Mouse (Mus musculus): ENCODE data around the gene Dbx2. TPM values are rescaled to one million over a fixed set of nuclear protein-coding genes. Genes with fewer than 3 reads are reported as not detected.

Gene Dbx2
- not detected in 2 replicates for polyA plus RNA-seq (2016; fragmentation: Nextera tagmentation; extraction: Ambion mirVana)

GRCm38 (mm10) chr15:95655860-95656259 is at the start of gene Dbx2:
Gene Dbx2 (minus strand): TSS chr15:95655960.
- H3K27ac ChIP-seq: no peak within 1 kb of the TSS
- H3K9ac ChIP-seq: no peak within 1 kb of the TSS
- H3K27me3 ChIP-seq (replicated peaks): peaks cover 54% of the 10 kb centered on the region
- no peak within 1 kb of the TSS; the same call in 1 of the 2 replicates for H3K4me2 ChIP-seq
- no peaks in the 10 kb centered on the region for H3K36me3 ChIP-seq
- no peak within 1 kb of the TSS for H3K4me3 ChIP-seq
- ATAC-seq: no peak
- peaks cover 5% of the 10 kb centered on the region; the same call in 1 of the 2 replicates for H3K4me1 ChIP-seq
- H3K9me3 ChIP-seq (replicated peaks): no peaks in the 10 kb centered on the region
- 62% methylated on average over 5 of the region's 5 CpGs for WGBS (ENCODE audit: insufficient replicate concordance)

- ATAC-seq: no peak
- Histone ChIP-seq H3K9ac (no peak overlapping the region), H3K4me2 (no peak overlapping the region), H3K4me1 (no peaks in the 10 kb centered on the region), H3K27ac (no peak overlapping the region), H3K36me3 (no peaks in the 10 kb centered on the region), H3K4me3 (no peak overlapping the region), H3K27me3 (replicated peaks) (no peaks in the 10 kb centered on the region), H3K9me3 (replicated peaks) (no peaks in the 10 kb centered on the region)
- WGBS (ENCODE audit: insufficient replicate concordance): 76% methylated on average over 9 of the region's 9 CpGs
Measured at GRCm38 (mm10) chr15:95702206-95702605, 46.4 kb upstream of the Dbx2 start.

GRCm38 (mm10) chr15:95701573-95701972 is 45.8 kb upstream of the Dbx2 start:
- H3K4me1 ChIP-seq: no peaks in the 10 kb centered on the region
- H3K4me3 ChIP-seq: no peak overlapping the region
- H3K9me3 ChIP-seq (replicated peaks): no peaks in the 10 kb centered on the region
- no peaks in the 10 kb centered on the region for H3K27me3 ChIP-seq (replicated peaks)
- no peak overlapping the region for H3K9ac ChIP-seq
- no peak for ATAC-seq
- no peaks in the 10 kb centered on the region for H3K36me3 ChIP-seq
- no peak overlapping the region for H3K27ac ChIP-seq
- no peak overlapping the region for H3K4me2 ChIP-seq
- WGBS (ENCODE audit: insufficient replicate concordance): 72% methylated on average over 4 of the region's 4 CpGs

- WGBS (ENCODE audit: insufficient replicate concordance): 75% methylated on average over 12 of the region's 12 CpGs
- ATAC-seq: no peak
- H3K4me3 ChIP-seq: no peak overlapping the region
Measured at GRCm38 (mm10) chr15:95699371-95699770, 43.6 kb upstream of the Dbx2 start.

GRCm38 (mm10) chr15:95693759-95694158 is 38.0 kb upstream of the Dbx2 start:
- H3K4me1 ChIP-seq: no peaks in the 10 kb centered on the region
- no peak overlapping the region for H3K4me2 ChIP-seq
- H3K4me3 ChIP-seq: no peak overlapping the region
- no peaks in the 10 kb centered on the region for H3K36me3 ChIP-seq
- WGBS (ENCODE audit: insufficient replicate concordance): 51% methylated on average over 3 of the region's 3 CpGs
- no peak overlapping the region for H3K9ac ChIP-seq
- ATAC-seq: no peak
- no peak overlapping the region for H3K27ac ChIP-seq
- no peaks in the 10 kb centered on the region for H3K9me3 ChIP-seq (replicated peaks)
- no peaks in the 10 kb centered on the region for H3K27me3 ChIP-seq (replicated peaks)

More at GRCm38 (mm10) chr15:95699371-95699770, 43.6 kb upstream of the Dbx2 start:
- Histone ChIP-seq H3K4me1 (no peaks in the 10 kb centered on the region), H3K9me3 (replicated peaks) (no peaks in the 10 kb centered on the region), H3K27me3 (replicated peaks) (no peaks in the 10 kb centered on the region), H3K27ac (no peak overlapping the region), H3K4me2 (no peak overlapping the region), H3K9ac (no peak overlapping the region), H3K36me3 (no peaks in the 10 kb centered on the region)

- Histone ChIP-seq H3K36me3 (no peaks in the 10 kb centered on the region), H3K4me3 (no peak overlapping the region), H3K27me3 (replicated peaks) (no peaks in the 10 kb centered on the region), H3K9me3 (replicated peaks) (no peaks in the 10 kb centered on the region), H3K4me2 (no peak overlapping the region), H3K27ac (no peak overlapping the region), H3K9ac (no peak overlapping the region), H3K4me1 (no peaks in the 10 kb centered on the region)
- no peak for ATAC-seq
- WGBS (ENCODE audit: insufficient replicate concordance): 64% methylated on average over 8 of the region's 8 CpGs
Measured at GRCm38 (mm10) chr15:95691594-95691993, 35.8 kb upstream of the Dbx2 start.

- no peaks in the 10 kb centered on the region for H3K9me3 ChIP-seq (replicated peaks)
- no peak overlapping the region for H3K9ac ChIP-seq
- H3K27me3 ChIP-seq (replicated peaks): no peaks in the 10 kb centered on the region
- no peaks in the 10 kb centered on the region for H3K4me1 ChIP-seq
- H3K36me3 ChIP-seq: no peaks in the 10 kb centered on the region
- ATAC-seq: no peak
- H3K4me3 ChIP-seq: no peak overlapping the region
- no peak overlapping the region for H3K27ac ChIP-seq
- WGBS (ENCODE audit: insufficient replicate concordance): 60% methylated on average over 5 of the region's 5 CpGs
- no peak overlapping the region for H3K4me2 ChIP-seq
Measured at GRCm38 (mm10) chr15:95691129-95691528, 35.4 kb upstream of the Dbx2 start.

- Histone ChIP-seq H3K4me1 (no peaks in the 10 kb centered on the region), H3K9ac (no peak overlapping the region), H3K36me3 (no peaks in the 10 kb centered on the region), H3K27me3 (replicated peaks) (no peaks in the 10 kb centered on the region), H3K9me3 (replicated peaks) (no peaks in the 10 kb centered on the region), H3K27ac (no peak overlapping the region), H3K4me3 (no peak overlapping the region), H3K4me2 (no peak overlapping the region)
- ATAC-seq: no peak
- WGBS (ENCODE audit: insufficient replicate concordance): 61% methylated on average over 4 of the region's 4 CpGs
Measured at GRCm38 (mm10) chr15:95682620-95683019, 26.9 kb upstream of the Dbx2 start.

- H3K4me1 ChIP-seq: 0 out of 2 replicates have a peak, but pooled peaks cover 5% of the 10 kb centered on the region
- H3K9ac ChIP-seq: no peak overlapping the region
- H3K27ac ChIP-seq: no peak overlapping the region
- ATAC-seq: peak; percentile 70
- WGBS (ENCODE audit: insufficient replicate concordance): 44% methylated on average over 4 of the region's 4 CpGs
- H3K36me3 ChIP-seq: no peaks in the 10 kb centered on the region
- no peaks in the 10 kb centered on the region for H3K27me3 ChIP-seq (replicated peaks)
- no peaks in the 10 kb centered on the region; the same call in 1 of the 2 replicates for H3K9me3 ChIP-seq (replicated peaks)
- H3K4me2 ChIP-seq: no peak overlapping the region
- no peak overlapping the region for H3K4me3 ChIP-seq
Measured at GRCm38 (mm10) chr15:95675645-95676044, 19.9 kb upstream of the Dbx2 start.

- 0 out of 2 replicates have a peak, but pooled peaks cover 5% of the 10 kb centered on the region for H3K4me1 ChIP-seq
- no peak overlapping the region for H3K27ac ChIP-seq
- H3K9ac ChIP-seq: no peak overlapping the region
- ATAC-seq: no peak
- H3K36me3 ChIP-seq: no peaks in the 10 kb centered on the region
- H3K9me3 ChIP-seq (replicated peaks): no peaks in the 10 kb centered on the region; the same call in 1 of the 2 replicates
- H3K27me3 ChIP-seq (replicated peaks): no peaks in the 10 kb centered on the region
- H3K4me3 ChIP-seq: no peak overlapping the region
- H3K4me2 ChIP-seq: no peak overlapping the region
- 64% methylated on average over 2 of the region's 2 CpGs for WGBS (ENCODE audit: insufficient replicate concordance)
Measured at GRCm38 (mm10) chr15:95675176-95675575, 19.4 kb upstream of the Dbx2 start.

GRCm38 (mm10) chr15:95667209-95667608 is 11.4 kb upstream of the Dbx2 start:
- Histone ChIP-seq H3K36me3 (no peaks in the 10 kb centered on the region), H3K4me3 (no peak overlapping the region), H3K27me3 (replicated peaks) (0 out of 2 replicates have a peak, but pooled peaks cover 4% of the 10 kb centered on the region), H3K9me3 (replicated peaks) (no peaks in the 10 kb centered on the region), H3K4me1 (no peaks in the 10 kb centered on the region), H3K27ac (no peak overlapping the region), H3K9ac (no peak overlapping the region), H3K4me2 (no peak overlapping the region)
- ATAC-seq: no peak
- WGBS (ENCODE audit: insufficient replicate concordance): 37% methylated on average over 8 of the region's 8 CpGs

GRCm38 (mm10) chr15:95665002-95665401 is 9.2 kb upstream of the Dbx2 start:
- H3K4me1 ChIP-seq: peaks cover 6% of the 10 kb centered on the region; the same call in 1 of the 2 replicates
- H3K4me3 ChIP-seq: no peak overlapping the region
- WGBS (ENCODE audit: insufficient replicate concordance): 70% methylated on average over 4 of the region's 4 CpGs
- 0 out of 2 replicates have a peak, but pooled peaks cover 4% of the 10 kb centered on the region for H3K27me3 ChIP-seq (replicated peaks)
- H3K4me2 ChIP-seq: no peak overlapping the region
- no peaks in the 10 kb centered on the region for H3K36me3 ChIP-seq
- no peak for ATAC-seq
- H3K27ac ChIP-seq: no peak overlapping the region
- H3K9me3 ChIP-seq (replicated peaks): no peaks in the 10 kb centered on the region
- H3K9ac ChIP-seq: no peak overlapping the region

GRCm38 (mm10) chr15:95661718-95662117 is 6.0 kb upstream of the Dbx2 start:
- no peak overlapping the region for H3K27ac ChIP-seq
- H3K4me2 ChIP-seq: no peak overlapping the region
- H3K4me3 ChIP-seq: no peak overlapping the region
- no peak overlapping the region for H3K9ac ChIP-seq
- no peak for ATAC-seq
- 0 out of 2 replicates have a peak, but pooled peaks cover 4% of the 10 kb centered on the region for H3K27me3 ChIP-seq (replicated peaks)
- no peaks in the 10 kb centered on the region for H3K9me3 ChIP-seq (replicated peaks)
- H3K4me1 ChIP-seq: peaks cover 6% of the 10 kb centered on the region; the same call in 1 of the 2 replicates
- 48% methylated on average over 2 of the region's 2 CpGs for WGBS (ENCODE audit: insufficient replicate concordance)
- H3K36me3 ChIP-seq: no peaks in the 10 kb centered on the region
